Mouse (Mus musculus): ENCODE measurements around the gene Rrp12.

Gene Rrp12

DNA sequence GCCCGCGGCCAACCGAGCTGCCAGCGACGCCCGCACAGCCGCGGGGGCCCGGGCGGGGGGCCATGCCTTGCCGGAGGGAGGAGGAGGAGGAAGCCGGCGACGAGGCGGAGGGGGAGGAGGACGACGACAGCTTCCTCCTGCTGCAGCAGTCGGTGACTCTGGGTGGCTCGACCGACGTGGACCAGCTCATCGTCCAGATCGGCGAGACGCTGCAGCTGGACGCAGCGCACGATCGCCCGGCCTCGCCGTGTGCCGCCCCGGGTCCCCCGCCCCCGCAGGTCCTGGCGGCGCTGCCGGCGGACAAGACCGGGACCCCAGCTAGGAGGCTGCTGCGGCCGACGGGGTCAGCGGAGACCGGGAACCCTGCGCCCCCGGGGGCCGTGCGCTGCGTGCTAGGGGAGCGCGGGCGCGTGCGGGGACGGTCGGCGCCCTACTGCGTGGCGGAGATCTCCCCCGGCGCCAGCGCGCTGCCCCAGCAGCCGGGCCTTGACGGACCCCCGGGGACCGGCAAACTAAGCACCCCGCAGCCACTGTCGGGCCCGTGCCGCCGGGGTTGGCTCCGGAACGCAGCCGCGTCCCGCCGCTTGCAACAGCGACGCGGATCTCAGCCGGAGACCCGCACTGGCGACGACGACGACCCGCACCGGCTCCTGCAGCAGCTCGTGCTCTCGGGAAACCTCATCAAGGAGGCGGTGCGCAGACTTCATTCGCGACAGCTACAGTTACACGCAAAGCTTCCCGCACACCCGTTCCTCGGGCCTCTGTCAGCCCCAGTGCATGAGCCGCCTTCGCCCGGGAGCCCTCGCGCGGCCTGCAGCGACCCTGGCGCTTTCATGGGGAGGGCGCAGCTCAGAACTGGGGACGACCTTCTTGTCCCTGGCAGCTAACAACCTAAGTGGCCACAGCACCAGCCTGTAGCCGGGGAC, 65.6 kb downstream of the Rrp12 start:
- peak; percentile 75 for DNase-seq (ENCODE audit: low read depth, low spot score)

DNA sequence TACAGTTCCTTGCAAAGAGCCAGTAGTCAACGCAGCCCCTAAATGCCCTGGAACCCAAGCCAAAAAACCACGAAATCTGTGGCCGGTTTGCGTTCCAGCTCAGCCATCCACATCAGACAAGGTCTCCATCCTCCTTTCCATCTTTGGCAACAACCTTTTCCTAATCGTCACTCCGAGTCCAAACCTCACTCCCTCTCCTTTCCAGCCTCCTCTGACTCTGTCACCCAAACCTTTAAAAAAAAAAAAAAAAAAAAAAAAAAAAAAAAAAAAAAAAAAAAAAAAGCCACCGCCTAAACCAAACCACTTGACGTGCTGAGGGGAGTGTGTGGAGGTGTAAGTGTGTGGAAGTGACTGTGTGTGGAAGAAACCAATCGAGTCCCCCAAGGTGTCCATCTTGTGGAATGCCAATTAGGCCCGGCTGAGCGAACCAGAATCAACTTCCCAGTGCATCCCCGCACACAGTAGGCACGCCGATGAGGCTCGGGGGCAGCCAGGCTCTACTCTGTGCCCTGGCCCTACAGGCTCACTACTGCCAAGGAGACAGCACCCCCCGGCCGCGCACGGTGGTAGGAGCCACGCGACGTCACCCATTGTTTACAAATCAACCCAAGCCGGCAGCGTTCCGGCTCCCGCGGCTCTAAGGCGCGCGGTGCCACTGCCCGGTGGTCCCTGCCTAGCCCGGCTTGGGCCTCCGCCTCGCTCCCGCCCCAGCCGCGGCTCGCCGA, 66.4 kb downstream of the Rrp12 start, which contains the start of gene Frat1:
Gene Frat1 (plus strand): TSS at position 590 of the 725 bp plus-strand sequence.
- DNase-seq (ENCODE audit: low read depth, low spot score) = peak; percentile 99

DNA sequence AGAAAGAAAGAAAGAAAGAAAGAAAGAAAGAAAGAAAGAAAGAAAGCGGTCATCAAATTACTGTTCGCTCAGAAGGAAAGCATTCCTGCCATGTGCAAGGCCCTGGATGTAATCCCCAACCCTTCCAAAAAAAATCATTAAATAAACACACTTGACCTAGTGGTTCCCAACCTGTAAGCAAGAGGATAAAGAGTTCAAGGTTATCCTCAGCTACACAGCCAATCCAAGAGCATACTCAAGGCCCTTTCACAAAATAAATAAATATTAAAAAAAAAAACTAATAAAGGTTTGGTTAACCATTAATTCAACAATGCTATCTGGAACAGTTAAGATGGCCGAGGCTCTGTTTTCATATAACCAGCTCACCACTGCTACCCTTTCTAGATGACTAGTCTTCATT, 67.0 kb downstream of the Rrp12 start:
- no peak for DNase-seq (ENCODE audit: low read depth, low spot score)

DNA sequence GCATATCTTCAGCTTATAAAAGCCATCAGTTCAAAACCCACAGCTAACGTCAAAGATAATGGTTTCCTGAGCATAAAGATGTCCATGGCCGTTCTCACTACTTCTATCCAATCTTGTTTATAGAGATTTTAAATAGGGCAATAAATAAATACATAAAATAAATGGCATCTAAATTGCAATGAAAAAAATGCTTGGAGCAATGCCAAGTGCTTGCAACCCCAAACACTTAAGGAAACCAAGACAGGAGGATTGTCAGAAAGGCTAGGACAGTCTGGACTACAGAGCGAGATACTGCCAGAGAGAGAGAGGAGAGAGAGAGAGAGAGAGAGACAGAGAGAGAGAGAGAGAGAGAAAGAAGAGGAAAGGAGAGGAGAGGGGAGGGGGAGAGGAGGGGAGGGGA, 69.4 kb downstream of the Rrp12 start:
- DNase-seq (ENCODE audit: low read depth, low spot score) = no peak

DNA sequence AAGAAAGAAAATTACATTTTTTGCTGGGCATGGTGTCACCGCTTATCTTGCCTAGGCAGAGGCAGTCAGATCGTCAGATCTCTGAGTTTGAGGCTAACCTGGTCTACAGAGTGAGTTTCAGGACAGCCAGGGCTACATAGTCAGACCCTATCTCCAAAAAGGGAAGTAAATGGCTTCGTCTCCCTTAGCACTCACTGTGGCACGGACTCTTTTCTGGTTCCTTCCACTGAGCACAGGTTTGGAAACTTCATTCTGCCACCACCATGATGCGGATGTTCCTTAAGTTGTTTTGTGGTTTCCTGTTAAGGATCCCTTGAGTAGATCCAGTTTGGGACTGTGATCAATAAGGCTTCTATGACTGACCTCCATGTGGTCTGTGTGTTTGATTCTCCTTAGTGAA, 71.0 kb downstream of the Rrp12 start:
- no peak for DNase-seq (ENCODE audit: low read depth, low spot score)

DNA sequence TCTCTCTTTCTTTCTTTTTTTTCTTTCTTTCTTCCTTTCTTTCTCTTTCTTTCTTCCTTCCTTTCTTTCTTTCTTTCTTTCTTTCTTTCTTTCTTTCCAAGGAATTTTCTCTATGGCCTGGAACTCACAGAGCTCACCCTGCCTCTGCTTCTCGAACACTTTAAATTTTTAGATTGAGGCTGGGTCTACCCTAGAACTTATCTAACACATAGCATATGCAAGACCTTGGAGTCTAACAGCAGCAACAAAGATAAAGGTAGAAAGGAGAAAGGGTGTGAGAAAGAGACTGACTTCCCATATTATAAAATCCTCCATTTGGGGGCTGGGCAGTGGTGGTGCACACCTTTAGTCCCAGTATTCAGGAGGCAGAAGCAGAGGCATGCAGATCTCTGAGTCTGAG, 73.4 kb downstream of the Rrp12 start:
- DNase-seq (ENCODE audit: low read depth, low spot score) = no peak

DNA sequence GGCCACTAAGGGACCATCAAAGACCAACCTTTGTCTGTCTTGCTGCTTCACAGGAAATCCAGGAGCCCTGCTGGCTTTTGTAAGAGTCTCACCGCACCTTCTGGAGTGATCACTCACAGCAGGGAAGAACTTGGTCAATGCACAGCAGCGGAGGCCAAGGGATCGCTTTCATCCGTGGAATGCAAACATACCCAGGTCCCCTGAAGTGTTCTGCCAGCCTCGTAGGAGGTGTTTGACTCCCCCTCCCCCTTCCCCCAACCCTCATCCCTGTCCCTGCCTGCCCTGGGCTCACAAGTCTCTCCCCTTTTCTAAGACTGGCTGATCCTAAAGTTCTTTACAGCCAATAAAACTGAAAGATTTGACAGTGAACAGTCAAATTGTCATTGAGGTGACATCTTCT, 74.5 kb downstream of the Rrp12 start:
- no peak for DNase-seq (ENCODE audit: low read depth, low spot score)

DNA sequence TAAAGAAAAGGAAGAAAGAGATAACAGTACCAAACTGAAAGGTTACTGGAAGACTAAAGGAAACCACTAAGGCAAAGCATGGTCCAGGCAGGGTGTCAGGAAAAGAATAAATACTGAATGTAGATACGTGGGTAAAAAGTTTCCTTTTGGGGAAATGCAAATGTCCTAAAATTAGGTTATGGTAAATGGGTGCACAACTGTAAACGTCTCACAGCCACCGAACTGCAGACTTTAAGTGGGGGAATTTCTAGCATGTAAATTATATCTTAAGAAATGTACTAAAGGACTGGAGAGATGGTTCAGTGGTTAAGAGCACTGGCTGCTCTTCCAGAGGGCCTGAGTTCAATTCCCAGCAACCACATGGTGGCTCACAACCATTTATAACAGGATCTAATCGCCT, 77.2 kb downstream of the Rrp12 start:
- no peak for DNase-seq (ENCODE audit: low read depth, low spot score)

DNA sequence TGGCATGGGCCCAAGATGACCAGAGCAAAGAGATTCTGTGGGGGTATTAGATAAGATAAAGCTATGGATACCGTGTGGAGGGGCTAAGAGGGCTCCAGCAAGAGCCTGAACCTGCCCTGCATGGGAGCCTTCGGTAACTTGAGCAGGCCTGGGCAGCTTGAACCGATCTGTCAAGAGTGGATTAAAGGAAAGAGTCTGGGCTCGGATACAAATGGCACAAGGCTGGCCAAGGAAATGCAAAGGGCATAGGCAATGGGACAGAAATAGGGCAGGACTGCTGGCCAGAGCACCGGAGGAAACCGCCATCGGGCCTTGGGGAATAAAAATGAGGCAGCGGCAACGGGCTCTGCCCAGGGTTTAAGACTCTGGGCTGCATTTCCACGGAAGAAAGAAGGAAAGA, 78.6 kb downstream of the Rrp12 start:
- DNase-seq (ENCODE audit: low read depth, low spot score) = no peak

DNA sequence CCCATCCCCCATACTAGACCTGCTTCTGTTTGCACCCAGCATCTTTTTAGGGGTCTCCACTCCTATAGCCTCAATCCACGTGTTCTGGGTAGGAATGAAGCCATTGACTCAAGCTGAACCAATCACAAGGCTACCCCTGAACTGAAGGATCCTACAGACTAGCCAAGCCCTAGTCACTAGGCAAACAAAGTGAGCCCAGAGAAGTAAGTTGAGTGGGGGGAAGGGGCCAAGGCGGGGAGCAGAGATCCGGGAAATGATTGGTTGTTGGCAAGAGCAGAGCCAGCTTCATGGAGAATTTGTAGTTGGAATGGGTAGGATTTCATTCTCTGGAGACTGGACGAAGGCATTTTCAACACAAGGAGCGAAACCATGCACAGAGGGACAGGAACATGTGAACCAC, 79.1 kb downstream of the Rrp12 start:
- no peak for DNase-seq (ENCODE audit: low read depth, low spot score)

DNA sequence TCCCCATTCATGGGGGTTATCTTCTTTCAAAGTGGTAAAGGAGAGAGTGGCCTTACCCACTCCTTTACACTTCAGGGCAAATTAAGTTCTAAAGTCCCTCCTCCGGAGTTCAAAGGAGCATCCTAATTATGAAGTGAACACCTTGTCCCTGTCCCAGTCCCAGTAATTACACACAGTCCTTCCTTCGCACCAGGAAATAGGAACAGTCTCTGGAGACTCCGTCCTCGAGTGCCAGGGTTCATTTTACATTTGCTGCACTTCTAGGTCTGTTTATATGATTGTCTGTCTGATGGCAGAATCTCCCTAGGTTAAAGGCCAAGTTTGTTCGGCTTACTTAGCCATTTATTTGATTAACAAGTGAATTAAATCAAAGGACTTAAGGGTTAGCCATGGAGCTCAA, 79.6 kb downstream of the Rrp12 start:
- no peak for DNase-seq (ENCODE audit: low read depth, low spot score)

DNA sequence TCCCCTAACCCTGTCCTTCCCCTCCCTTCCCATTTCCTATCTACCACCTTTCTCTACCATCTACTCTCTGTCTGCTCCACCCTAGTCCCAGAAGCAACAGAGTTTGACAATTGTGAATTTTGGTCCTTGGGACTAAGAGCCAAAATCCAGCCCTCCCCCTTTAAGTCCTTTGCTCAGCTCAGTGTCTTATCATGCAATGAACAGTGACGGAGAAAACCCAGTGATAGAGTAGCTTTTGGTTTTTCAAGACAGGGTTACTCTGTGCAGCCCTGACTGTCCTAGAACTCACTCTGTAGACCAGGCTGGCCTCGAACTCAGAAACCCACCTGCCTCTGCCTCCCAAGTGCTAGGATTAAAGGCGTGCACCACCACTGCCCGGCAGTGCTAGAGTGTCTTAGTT, 82.6 kb downstream of the Rrp12 start:
- no peak for DNase-seq (ENCODE audit: low read depth, low spot score)
